Comparison of ENCODE assay signal across 9 mouse cellular contexts in the genomic region with DNA sequence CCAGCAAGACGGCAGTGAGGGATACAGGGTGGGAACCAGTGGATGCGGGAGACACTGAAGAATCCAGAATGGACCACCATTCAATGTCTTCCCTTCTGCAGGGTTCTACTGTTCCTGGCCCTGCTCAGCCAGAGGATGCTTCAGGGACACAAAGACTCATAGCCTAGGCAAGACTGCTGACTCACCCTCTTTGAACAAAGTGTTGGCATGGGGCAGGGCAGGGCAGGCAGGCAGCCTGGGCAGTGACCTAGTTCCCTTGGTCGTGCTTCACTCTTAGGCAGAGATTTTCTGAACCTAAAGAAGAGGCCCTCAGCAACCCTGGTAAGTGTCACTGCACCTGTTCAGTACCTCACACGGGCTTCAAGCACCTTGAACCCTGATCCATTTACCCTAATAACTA. TPM values are rescaled to one million over a fixed set of nuclear protein-coding genes. Genes with fewer than 3 reads are reported as not detected.
A peak's percentile ranks its signal among the peaks of the same experiment; 100 is the strongest.
DNase-seq lines count a peak whose midpoint lies in the region.
"Had no signal": no experiment of that assay in that cellular context is flagged by ENCODE, and none has a peak within 500 bp of the region (broad histone marks: within the 10 kb centered on the region; RNA-seq: fewer than 3 reads in every experiment).

No protein-coding gene starts in this region.

- DNase-seq in kidney, adult 11 months = peak; percentile 33
- no peak for DNase-seq in kidney, postnatal 4 days
- peak; percentile 87 for DNase-seq in adrenal gland, adult 2 months
- DNase-seq in cerebellum, postnatal 14 days = peak; percentile 53 to 63
- peak; percentile 9 for DNase-seq in lung, postnatal 14 days
- no peak for DNase-seq in right cerebral cortex, postnatal 10 days (ENCODE audit: low spot score in 2 of 2)
- DNase-seq in left cerebral cortex, adult 8-10 months (ENCODE audit: low spot score in 2 of 2) = no peak
- DNase-seq in spleen, adult 18-20 months = no peak
- DNase-seq: forebrain, postnatal 0 days had no signal

RNA-seq across cellular contexts. Expression of gene Rab40c, which starts 7.7 kb away (rescaled TPM):
- total RNA-seq in adrenal gland, adult 2 months (2021) = 10 to 100 TPM; 21.1 to 27.3 TPM
- polyA plus RNA-seq in adrenal gland, adult 2 months (2012; rRNA removed) = 52.1 and 68.8 TPM in 2 replicates
- 10 to 100 TPM; 39.7 to 46.1 (median 45.1) TPM for total RNA-seq in left cerebral cortex, adult 8-10 months (2022)

RNA-seq across cellular contexts. Expression of gene Wfikkn1, which starts 31.2 kb away (rescaled TPM):
- total RNA-seq in adrenal gland, adult 2 months (2021) = 1 to 10 TPM in 1 of 2 experiments, under 1 TPM in 1; 0.52 to 2.1 TPM
- 2.1 and 2.5 TPM in 2 replicates for polyA plus RNA-seq in adrenal gland, adult 2 months (2012; rRNA removed)
- 1 to 10 TPM; 1.4 to 3.2 (median 1.5) TPM for total RNA-seq in left cerebral cortex, adult 8-10 months (2022)

RNA-seq across cellular contexts. Expression of gene Pigq, which starts 32.9 kb away (rescaled TPM):
- 100 to 1,000 TPM; 105 to 121 TPM for total RNA-seq in adrenal gland, adult 2 months (2021)
- 160 and 187 TPM in 2 replicates for polyA plus RNA-seq in adrenal gland, adult 2 months (2012; rRNA removed)
- total RNA-seq in left cerebral cortex, adult 8-10 months (2022) = 100 to 1,000 TPM; 104 to 113 (median 104) TPM

RNA-seq across cellular contexts. Expression of gene Nhlrc4, which starts 32.9 kb away (rescaled TPM):
- total RNA-seq in adrenal gland, adult 2 months (2021) = not detected
- not detected in 2 replicates for polyA plus RNA-seq in adrenal gland, adult 2 months (2012; rRNA removed)
- total RNA-seq in left cerebral cortex, adult 8-10 months (2022) = under 1 TPM; 0.41 to 0.74 (median 0.48) TPM
- total RNA-seq: forebrain, postnatal 0 days had no signal

RNA-seq across cellular contexts. Expression of gene Mettl26, which starts 36.9 kb away (rescaled TPM):
- total RNA-seq in adrenal gland, adult 2 months (2021) = 100 to 1,000 TPM in 1 of 2 experiments, 10 to 100 TPM in 1; 90.9 to 141 TPM
- polyA plus RNA-seq in adrenal gland, adult 2 months (2012; rRNA removed) = 350 and 376 TPM in 2 replicates
- total RNA-seq in left cerebral cortex, adult 8-10 months (2022) = 10 to 100 TPM; 31.4 to 37.3 (median 34.6) TPM

Comparison
In these comparisons a context has a peak if more than half of its experiments do, and no peak if none do; other contexts are left out.
1. DNase-seq: peak in kidney, adult 11 months (single experiment), adrenal gland, adult 2 months (single experiment), cerebellum, postnatal 14 days (2 of 2) and lung, postnatal 14 days (single experiment); none in kidney, postnatal 4 days (0 of 2), right cerebral cortex, postnatal 10 days (0 of 2), left cerebral cortex, adult 8-10 months (0 of 2) and spleen, adult 18-20 months (0 of 2).